Mouse (Mus musculus) G1E-ER4 (cell line): ENCODE results near the gene Stat6. TPM values are rescaled to one million over a fixed set of nuclear protein-coding genes. Genes with fewer than 3 reads are reported as not detected.

Experiments used
- GATA1 ChIP-seq: IDR thresholded peaks from one replicate; pipeline ENCODE4 v1.8.0; 2012; ENCODE audit warnings: low read length, inconsistent platforms
- polyA plus RNA-seq: library from polyadenylated mRNA; stranded (reverse); fragments of >175 nt; gene quantifications from 2 replicates; pipeline ENCODE4 v1.2.3, GENCODE M21; 2012

Stat6 gene
- 30.3 and 51.0 TPM in 2 replicates for polyA plus RNA-seq

- TF ChIP-seq GATA1 = no peak
These were observed at the start of gene Stat6 for GRCm38 (mm10) chr10:127642772-127643552. TSS of gene Stat6 (plus strand) at chr10:127642986.

DNA sequence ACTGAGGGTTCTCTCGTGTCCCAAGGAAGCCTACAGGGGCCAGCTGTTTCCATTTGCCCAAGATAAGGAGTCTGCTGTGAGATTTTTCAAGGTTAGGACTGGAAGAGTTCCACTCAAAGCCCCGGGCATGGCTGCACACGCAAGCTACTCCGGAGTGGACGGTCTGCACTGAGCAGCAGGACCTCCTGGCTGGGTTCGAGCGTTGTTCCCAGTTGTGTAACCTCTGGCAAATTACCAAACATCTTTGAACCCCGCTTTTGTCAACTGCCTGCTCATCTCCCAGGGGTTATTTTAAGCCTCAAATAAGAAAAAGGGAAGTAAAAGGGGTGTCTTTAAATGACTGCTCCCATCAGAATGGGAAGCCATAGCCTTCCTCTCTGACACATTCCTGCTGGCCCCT, 48.4 kb upstream of the Stat6 start:
- TF ChIP-seq GATA1 = no peak

DNA sequence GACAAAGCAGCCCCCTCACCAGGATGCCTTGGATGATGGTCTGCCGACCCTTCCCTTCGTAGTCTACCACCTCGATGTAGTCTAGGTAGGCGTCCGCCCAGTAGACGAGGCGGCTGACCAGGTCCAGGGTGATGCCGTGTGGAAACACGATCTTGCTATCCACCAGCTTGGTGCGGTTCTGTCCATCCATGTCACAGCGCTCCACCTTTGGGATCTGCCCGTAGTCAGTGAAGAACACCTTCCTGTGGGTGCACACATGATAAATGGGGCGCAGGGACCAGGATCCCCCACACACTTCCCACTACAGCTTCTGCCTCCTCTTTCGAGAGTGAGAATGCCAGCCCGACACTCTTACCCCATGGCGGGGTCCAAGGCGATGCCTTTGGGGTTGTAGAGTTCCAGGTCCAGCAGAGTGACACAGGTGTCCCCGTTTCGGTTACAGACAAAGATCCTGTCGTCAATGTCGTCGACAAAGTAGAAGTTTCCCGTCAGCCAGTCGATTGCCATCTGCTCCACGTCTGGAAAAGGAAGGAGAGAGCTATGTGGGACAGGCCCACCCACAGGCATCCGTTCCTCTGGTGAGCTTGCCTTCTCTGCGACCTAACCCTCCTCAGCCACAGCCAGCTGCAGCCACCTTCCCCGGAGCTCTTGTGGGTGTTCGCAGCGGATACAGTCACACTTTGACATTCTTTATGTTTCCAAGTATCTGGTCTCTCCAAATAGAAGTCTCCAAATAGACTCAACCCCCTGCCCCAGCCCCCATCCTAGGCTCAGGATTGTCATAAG, 47.7 kb upstream of the Stat6 start:
- TF ChIP-seq GATA1 = no peak

DNA sequence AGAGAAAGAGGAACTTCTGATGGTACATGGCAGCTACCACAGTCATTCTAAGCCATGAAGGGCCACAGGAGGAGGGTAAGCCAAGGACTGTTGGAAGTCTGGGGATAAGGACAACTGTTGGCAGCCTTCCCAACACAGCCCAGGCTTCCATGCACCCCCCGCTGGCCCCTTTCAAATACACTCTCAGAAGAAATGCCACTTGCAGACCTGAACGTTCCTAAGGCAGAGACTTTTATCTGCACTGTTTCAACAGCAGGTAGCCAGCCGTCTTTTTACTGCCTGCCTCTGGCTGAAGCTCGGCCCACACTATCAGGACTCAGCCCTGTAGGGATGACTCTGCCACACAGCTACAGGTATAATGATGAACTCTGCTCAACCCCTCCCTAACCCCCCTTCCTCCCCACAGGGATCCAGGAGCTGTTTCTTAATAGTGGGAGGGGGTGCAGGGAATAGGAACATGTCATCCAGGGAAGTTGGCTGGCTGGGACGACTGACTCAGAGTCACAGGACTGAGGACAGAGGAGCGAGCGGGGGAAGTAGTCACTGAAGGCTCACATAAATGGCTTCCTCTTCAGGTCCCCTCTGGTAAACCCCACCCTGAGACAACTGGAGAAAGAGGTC, 46.4 kb upstream of the Stat6 start:
- TF ChIP-seq GATA1 = no peak

DNA sequence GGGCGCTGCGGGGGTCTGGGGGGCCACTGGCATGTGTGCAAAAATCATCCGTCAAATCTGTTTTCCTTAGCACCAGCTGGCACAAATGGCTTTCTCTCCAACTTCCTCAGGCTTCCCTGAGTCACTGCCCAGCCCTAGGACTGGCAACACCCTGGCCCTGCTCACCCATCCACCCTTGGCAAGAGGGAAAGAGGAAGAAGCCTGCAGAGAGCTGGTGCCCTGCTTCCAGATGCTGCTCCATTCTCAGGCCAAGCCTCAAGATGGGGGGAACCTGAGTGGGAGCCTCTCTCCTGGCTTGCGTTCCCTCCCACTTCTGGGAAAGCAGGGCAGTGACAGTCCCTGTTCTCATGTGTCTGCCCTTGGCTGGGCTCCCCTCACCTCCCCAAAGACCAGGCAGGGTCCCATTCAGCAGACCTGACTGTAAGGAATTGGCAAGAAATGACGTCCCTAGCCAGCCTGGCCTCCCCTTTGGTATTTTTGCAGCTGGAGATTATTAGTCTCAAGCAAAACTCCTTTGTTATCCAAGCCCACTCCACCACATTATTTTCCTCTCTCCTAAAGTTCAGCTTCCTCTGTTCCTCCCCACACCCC, 45.4 kb upstream of the Stat6 start:
- no peak for TF ChIP-seq GATA1

DNA sequence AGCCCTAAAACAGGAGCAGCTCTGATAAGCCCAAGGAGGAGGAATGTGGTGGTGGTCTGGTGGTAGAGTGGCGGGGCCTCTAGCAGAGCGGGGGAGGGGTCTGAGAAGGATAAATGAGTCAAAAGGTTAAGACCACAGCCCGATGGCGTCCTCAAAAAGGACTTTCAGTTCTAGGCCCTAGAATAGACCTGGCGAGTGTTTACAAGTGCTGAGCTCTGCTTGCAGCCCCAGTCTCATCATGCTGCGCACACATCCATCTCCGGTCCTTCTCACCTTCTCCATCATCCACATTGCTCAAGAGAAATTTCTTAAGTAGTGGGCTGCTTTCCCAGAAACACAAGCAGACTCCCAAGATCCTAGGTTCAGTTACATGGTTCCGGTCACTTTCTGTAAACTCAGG, 44.2 kb upstream of the Stat6 start:
- TF ChIP-seq GATA1 = no peak

- TF ChIP-seq GATA1 = no peak
These were observed 43.5 kb upstream of the Stat6 start for GRCm38 (mm10) chr10:127599252-127599651.

GRCm38 (mm10) chr10:127599779-127600541, 42.8 kb upstream of the Stat6 start:
- no peak for TF ChIP-seq GATA1

DNA sequence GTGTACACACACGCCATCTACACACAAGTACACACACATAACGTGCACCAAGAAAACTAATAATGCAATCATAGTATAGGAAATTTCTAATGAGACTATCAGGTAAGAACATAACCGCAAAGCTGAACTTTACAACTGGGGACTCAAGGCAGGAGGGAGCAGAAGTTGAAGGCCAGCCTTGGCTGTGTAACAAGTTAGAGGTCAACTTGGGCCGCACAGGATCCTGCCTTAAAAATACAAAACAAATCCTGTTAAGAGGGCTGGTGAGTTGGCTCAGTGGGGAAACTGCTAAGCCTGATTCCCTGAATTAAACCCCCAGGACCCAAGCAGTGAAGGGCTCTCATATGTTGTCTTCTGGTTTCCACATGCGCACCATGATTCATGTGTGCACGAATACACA, 40.6 kb upstream of the Stat6 start:
- no peak for TF ChIP-seq GATA1

DNA sequence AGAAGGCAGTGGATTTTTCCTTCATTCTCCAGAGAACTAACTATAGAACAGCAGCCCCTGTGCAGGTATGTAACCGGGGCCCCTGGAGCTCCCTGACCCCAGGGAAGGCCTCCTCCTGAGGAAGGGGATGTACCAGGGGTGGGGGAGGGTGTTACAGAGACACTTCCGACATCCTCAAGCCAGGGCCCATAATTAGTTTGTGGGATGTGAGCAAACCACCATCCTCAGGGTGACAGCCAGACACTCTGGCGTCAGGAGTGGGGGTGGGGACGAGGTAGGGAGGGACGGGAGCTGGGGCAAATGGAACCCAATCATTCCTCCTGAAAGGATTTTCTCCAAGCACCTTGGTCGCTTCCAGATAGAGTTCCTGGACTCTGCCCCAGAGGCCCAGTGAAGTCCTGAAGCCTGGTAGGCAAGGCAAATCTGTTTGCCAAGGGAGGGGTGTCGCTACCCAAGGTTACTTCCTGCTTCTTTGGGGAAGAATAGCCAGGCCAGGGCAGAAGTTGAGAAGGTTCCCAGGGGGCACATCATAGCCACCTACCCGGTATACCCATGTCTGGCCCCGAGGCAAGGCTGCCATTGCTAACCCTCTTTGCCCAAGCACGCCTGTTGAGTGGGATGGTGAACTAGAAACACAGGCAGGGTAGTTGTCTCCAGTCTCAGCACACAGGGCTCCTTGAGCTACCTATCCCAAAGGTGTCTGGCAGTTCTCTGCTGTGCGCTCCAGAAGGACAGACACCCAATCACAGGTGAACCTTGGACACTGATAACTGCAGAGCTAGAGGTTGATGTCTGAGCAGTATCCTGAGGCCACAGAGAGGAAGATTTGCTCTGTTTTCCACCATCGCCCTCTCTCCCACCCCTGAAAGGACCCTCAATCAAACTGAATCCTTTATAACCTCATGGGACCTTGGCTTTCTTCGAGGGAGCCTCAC, 39.1 kb upstream of the Stat6 start:
- no peak for TF ChIP-seq GATA1

- peak; percentile 73 for TF ChIP-seq GATA1
These were observed 38.1 kb upstream of the Stat6 start for GRCm38 (mm10) chr10:127604465-127605250.

DNA sequence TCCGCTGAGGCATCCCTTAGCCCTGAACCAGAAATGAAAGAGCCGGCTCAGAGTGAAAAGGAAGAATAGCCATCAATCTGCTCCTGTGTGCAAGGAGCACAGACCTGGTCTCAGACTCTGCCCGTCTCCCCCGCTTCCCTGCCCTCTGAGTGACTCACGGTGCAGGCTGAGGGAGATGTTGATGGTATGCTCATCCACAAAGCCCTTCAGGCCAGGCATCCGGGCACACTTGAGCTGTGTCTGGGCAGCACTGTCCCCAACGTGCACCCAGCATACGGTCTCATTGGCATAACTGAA, 37.6 kb upstream of the Stat6 start:
- no peak for TF ChIP-seq GATA1

DNA sequence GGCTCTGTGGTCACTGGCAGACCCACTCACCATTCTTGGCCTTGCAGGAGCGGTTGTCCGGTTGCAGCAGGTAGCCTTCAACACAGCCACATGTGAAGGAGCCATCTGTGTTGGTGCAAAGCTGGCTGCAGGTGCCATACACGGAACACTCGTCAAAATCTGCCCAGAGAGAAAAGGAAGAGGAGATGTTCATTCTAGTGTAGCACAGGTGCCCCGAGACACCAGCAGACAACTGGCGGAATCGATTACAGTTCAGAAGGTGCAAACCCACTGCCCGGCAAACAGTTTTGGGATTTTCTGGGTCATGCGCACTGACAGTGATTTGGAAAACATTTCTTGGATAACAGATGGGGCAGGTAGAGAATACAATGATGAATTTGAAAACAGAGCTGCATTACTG, 37.0 kb upstream of the Stat6 start:
- no peak for TF ChIP-seq GATA1

DNA sequence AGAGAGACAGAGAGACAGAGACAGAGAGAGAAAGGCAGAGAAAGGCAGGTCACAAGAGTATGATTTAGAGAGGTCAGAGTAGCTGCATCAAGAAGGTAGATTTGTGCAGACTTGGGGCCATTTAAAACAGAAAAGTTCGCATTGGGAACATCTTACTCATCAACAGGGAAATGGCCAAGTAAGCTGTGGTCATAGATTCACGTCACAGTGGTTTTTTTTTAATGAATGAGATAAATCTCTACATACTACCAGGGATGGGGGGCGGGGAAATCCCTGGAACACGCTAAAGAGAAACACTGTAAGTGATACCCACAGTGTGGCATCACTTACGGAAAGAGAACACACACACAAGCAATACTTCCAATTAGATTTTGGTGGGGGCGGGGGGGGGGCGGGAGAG, 35.7 kb upstream of the Stat6 start:
- TF ChIP-seq GATA1 = no peak
